Mouse (Mus musculus): Measurements from ENCODE around the gene Cmip. TPM values are rescaled to one million over a fixed set of nuclear protein-coding genes. Genes with fewer than 3 reads are reported as not detected.

Gene Cmip
- total and polyA plus RNA-seq, 3 experiments, result 17.0 to 71.8 TPM; not detected in 1

DNA sequence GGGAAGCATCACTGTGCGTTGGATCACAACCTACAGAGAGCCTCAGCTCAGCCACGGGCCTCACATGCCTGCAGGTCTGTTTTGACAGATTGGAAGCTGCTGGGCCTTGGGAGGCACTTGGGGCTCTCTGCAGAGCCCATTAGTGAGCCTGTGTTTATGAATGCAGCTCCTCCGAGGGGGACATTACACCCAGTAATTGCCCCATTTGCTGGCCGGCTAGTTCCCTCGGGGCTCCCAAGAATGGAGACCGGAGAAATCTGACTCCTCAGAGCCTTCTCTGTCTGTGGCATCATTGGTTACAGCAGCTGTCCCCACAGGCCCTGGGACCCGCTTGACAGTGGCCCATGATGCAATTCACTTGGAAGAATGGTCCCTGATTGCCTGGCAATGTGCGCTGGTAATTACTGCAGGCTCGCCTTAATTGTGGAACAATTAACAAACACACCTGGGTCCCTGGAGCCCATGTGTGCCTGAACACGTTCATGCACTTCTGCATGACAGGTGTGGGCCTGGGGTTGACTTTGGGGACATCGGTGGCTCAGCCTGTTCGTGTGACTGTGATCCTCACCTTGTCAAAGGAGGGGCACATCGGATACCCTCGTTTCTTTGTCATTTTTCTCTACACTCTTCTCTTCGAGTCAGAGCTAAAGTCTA lies 189.6 kb downstream of the Cmip start:
- H3K36me3 ChIP-seq (ENCODE audit: control insufficient read depth in 1 of 2, insufficient read depth in 2 of 2, low read length in 2 of 2), result peaks cover 0 to 6% of the 10 kb centered on the region in 2 experiments; a peak in 1 of 4 replicates
- TF ChIP-seq MAX (IDR thresholded peaks at IDR 0.05; ENCODE audit: low read length) (no peak), ETS1 (IDR thresholded peaks at IDR 0.05; ENCODE audit: low read depth, low read length) (no peak), E2F4 (IDR thresholded peaks at IDR 0.05; ENCODE audit: borderline replicate concordance, low read depth, low read length) (no peak), HCFC1 (IDR thresholded peaks at IDR 0.05; ENCODE audit: low read depth, low read length) (no peak), ELF1 (IDR thresholded peaks at IDR 0.05; ENCODE audit: low read depth, low read length) (no peak)
- no peaks in the 10 kb centered on the region for H3K9me3 ChIP-seq (replicated peaks; ENCODE audit: insufficient read depth, low read length)
- no peak overlapping the region for H3K9ac ChIP-seq (ENCODE audit: control insufficient read depth, low read depth, low read length, poor library complexity, severe bottlenecking)
- no peaks in the 10 kb centered on the region for H3K27me3 ChIP-seq (ENCODE audit: control insufficient read depth in 1 of 2, insufficient read depth in 2 of 2, low read length in 2 of 2)
- no peaks in the 10 kb centered on the region for H3K79me2 ChIP-seq (ENCODE audit: control insufficient read depth, insufficient read depth, low read length, poor library complexity)
- no peak overlapping the region for H3K27ac ChIP-seq (ENCODE audit: control insufficient read depth, low read depth, low read length)
- no peaks in the 10 kb centered on the region for H3K4me1 ChIP-seq (ENCODE audit: control insufficient read depth in 1 of 2, insufficient read depth in 2 of 2, low read length in 2 of 2)
- H3K4me3 ChIP-seq (ENCODE audit: control insufficient read depth in 1 of 2, insufficient read depth in 1 of 2, low read depth in 2 of 2, low read length in 2 of 2), result no peak overlapping the region
- no peak for DNase-seq (ENCODE audit: low read depth, low spot score)

DNA sequence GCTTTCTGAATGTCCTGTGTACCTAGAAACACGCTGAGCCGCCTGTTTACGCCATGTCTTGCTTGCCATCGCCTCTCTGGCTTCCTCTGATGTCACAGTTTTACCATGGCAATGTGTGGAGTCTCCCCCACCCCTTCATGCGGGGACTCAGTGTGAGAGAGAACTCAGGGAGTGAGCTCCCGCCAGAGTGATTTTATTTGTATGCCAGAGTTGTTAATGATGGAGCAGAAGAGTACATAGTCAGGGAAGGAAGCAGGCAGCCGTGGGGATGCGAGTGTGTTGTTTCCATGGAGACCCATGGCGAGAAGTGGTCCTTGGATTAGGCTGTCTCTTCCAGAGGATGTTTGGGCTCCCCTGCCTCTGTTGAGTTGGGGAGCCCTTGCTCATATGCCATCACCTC lies 194.2 kb downstream of the Cmip start:
- TF ChIP-seq NRF1 (IDR thresholded peaks at IDR 0.05; ENCODE audit: insufficient read depth, low read depth, low read length, poor library complexity, severe bottlenecking), result no peak
- no peak for TF ChIP-seq EP300 (IDR thresholded peaks at IDR 0.05; ENCODE audit: low read depth in 1 of 2, low read length in 2 of 2)
- Histone ChIP-seq H3K79me2 (ENCODE audit: control insufficient read depth, insufficient read depth, low read length, poor library complexity) (no peaks in the 10 kb centered on the region), H3K4me3 (ENCODE audit: control insufficient read depth in 1 of 2, insufficient read depth in 1 of 2, low read depth in 2 of 2, low read length in 2 of 2) (no peak overlapping the region), H3K4me1 (ENCODE audit: control insufficient read depth in 1 of 2, insufficient read depth in 2 of 2, low read length in 2 of 2) (no peaks in the 10 kb centered on the region), H3K27ac (ENCODE audit: control insufficient read depth, low read depth, low read length) (no peak overlapping the region), H3K27me3 (ENCODE audit: control insufficient read depth in 1 of 2, insufficient read depth in 2 of 2, low read length in 2 of 2) (no peaks in the 10 kb centered on the region), H3K9me3 (replicated peaks; ENCODE audit: insufficient read depth, low read length) (no peaks in the 10 kb centered on the region), H3K36me3 (ENCODE audit: control insufficient read depth in 1 of 2, insufficient read depth in 2 of 2, low read length in 2 of 2) (peaks cover 0 to 5% of the 10 kb centered on the region in 2 experiments; a peak in 1 of 4 replicates), H3K9ac (ENCODE audit: control insufficient read depth, low read depth, low read length, poor library complexity, severe bottlenecking) (no peak overlapping the region)
- no peak for DNase-seq (ENCODE audit: low read depth, low spot score)

GRCm38 (mm10) chr8:117453974-117454373 lies 197.1 kb downstream of the Cmip start:
- Histone ChIP-seq H3K36me3 (ENCODE audit: control insufficient read depth in 1 of 2, insufficient read depth in 2 of 2, low read length in 2 of 2) (peaks cover 0 to 2% of the 10 kb centered on the region in 2 experiments; a peak in 1 of 4 replicates), H3K4me1 (ENCODE audit: control insufficient read depth in 1 of 2, insufficient read depth in 2 of 2, low read length in 2 of 2) (no peaks in the 10 kb centered on the region), H3K27ac (ENCODE audit: control insufficient read depth, low read depth, low read length) (no peak overlapping the region), H3K9ac (ENCODE audit: control insufficient read depth, low read depth, low read length, poor library complexity, severe bottlenecking) (no peak overlapping the region), H3K9me3 (replicated peaks; ENCODE audit: insufficient read depth, low read length) (no peaks in the 10 kb centered on the region), H3K4me3 (ENCODE audit: control insufficient read depth in 1 of 2, insufficient read depth in 1 of 2, low read depth in 2 of 2, low read length in 2 of 2) (no peak overlapping the region), H3K27me3 (ENCODE audit: control insufficient read depth in 1 of 2, insufficient read depth in 2 of 2, low read length in 2 of 2) (no peaks in the 10 kb centered on the region), H3K79me2 (ENCODE audit: control insufficient read depth, insufficient read depth, low read length, poor library complexity) (no peaks in the 10 kb centered on the region)
- no peak for DNase-seq (ENCODE audit: low read depth, low spot score)
- TF ChIP-seq JUND (IDR thresholded peaks at IDR 0.05; ENCODE audit: low read depth, low read length), result no peak
- no peak for TF ChIP-seq GABPA (IDR thresholded peaks at IDR 0.05; ENCODE audit: low read depth, low read length)
- TF ChIP-seq ETS1 (IDR thresholded peaks at IDR 0.05; ENCODE audit: low read depth, low read length), result no peak
- no peak for TF ChIP-seq NELFE (IDR thresholded peaks at IDR 0.05; ENCODE audit: low read depth, low read length)
- TF ChIP-seq MEF2A (IDR thresholded peaks at IDR 0.05; ENCODE audit: extremely low read depth, insufficient replicate concordance, low read depth, low read length, poor library complexity, severe bottlenecking), result no peak
- no peak for TF ChIP-seq MYC (IDR thresholded peaks at IDR 0.05; ENCODE audit: low read depth, low read length)
- no peak for TF ChIP-seq ZC3H11A (IDR thresholded peaks at IDR 0.05; ENCODE audit: low read depth, low read length)
- no peak for TF ChIP-seq TBP (IDR thresholded peaks at IDR 0.05; ENCODE audit: low read depth, low read length)
- TF ChIP-seq MAFK (IDR thresholded peaks at IDR 0.05; ENCODE audit: borderline replicate concordance, low read depth, low read length), result no peak
- TF ChIP-seq UBTF (IDR thresholded peaks at IDR 0.05; ENCODE audit: borderline replicate concordance, insufficient read depth, low read depth, low read length), result no peak
- no peak for TF ChIP-seq SIN3A (IDR thresholded peaks at IDR 0.05; ENCODE audit: low read length)
- TF ChIP-seq ZKSCAN1 (IDR thresholded peaks at IDR 0.05; ENCODE audit: low read depth, low read length), result no peak
- TF ChIP-seq TAL1 (IDR thresholded peaks at IDR 0.05; ENCODE audit: low read length), result no peak
- TF ChIP-seq MYB (IDR thresholded peaks at IDR 0.05; ENCODE audit: low read depth, low read length), result no peak
- no peak for TF ChIP-seq USF2 (IDR thresholded peaks at IDR 0.05; ENCODE audit: borderline replicate concordance in 1 of 2, insufficient read depth in 1 of 2, low read depth in 1 of 2, low read length in 2 of 2)

All from MEL (cell line).